Mouse (Mus musculus): Measurements from ENCODE around the gene Pard3.

Pard3 gene

GRCm38 (mm10) chr8:127440834-127441485 is 377.3 kb downstream of the Pard3 start:
- DNase-seq = no peak

GRCm38 (mm10) chr8:127447401-127447800 is 383.7 kb downstream of the Pard3 start:
- DNase-seq = no peak

GRCm38 (mm10) chr8:127449066-127449840 is 385.6 kb downstream of the Pard3 start:
- no peak for DNase-seq

- no peak for DNase-seq
Observed at GRCm38 (mm10) chr8:127450954-127451668, 387.4 kb downstream of the Pard3 start.

- no peak for DNase-seq
Observed at GRCm38 (mm10) chr8:127452364-127452763, 388.7 kb downstream of the Pard3 start.

- DNase-seq = no peak
Observed at GRCm38 (mm10) chr8:127457901-127458300, 394.2 kb downstream of the Pard3 start.

GRCm38 (mm10) chr8:127461173-127461572 is 397.5 kb downstream of the Pard3 start:
- no peak for DNase-seq

GRCm38 (mm10) chr8:127462378-127462935 is 398.8 kb downstream of the Pard3 start:
- no peak for DNase-seq

GRCm38 (mm10) chr8:127464300-127464699 is 400.6 kb downstream of the Pard3 start:
- DNase-seq = no peak

- no peak for DNase-seq
Observed at GRCm38 (mm10) chr8:127472204-127472603, 408.5 kb downstream of the Pard3 start.

GRCm38 (mm10) chr8:127480003-127480402 is 416.3 kb downstream of the Pard3 start:
- no peak for DNase-seq

GRCm38 (mm10) chr8:127485618-127486017 is 421.9 kb downstream of the Pard3 start:
- DNase-seq = no peak

- DNase-seq = no peak
Observed at GRCm38 (mm10) chr8:127491963-127492362, 428.3 kb downstream of the Pard3 start.

GRCm38 (mm10) chr8:127495226-127495780 is 431.6 kb downstream of the Pard3 start:
- DNase-seq = peak; percentile 62

- DNase-seq = no peak
Observed at GRCm38 (mm10) chr8:127498997-127499719, 435.5 kb downstream of the Pard3 start.

- peak; percentile 27 for DNase-seq
Observed at GRCm38 (mm10) chr8:127499720-127500114, 436.0 kb downstream of the Pard3 start.

- DNase-seq = peak; percentile 51
Observed at GRCm38 (mm10) chr8:127500206-127500605, 436.5 kb downstream of the Pard3 start.

GRCm38 (mm10) chr8:127501756-127502155 is 438.1 kb downstream of the Pard3 start:
- peak; percentile 52 for DNase-seq

- no peak for DNase-seq
Observed at GRCm38 (mm10) chr8:127505286-127505685, 441.6 kb downstream of the Pard3 start.

GRCm38 (mm10) chr8:127506336-127506735 is 442.6 kb downstream of the Pard3 start:
- no peak for DNase-seq

GRCm38 (mm10) chr8:127511341-127511740 is 447.6 kb downstream of the Pard3 start:
- DNase-seq = no peak

- DNase-seq = no peak
Observed at GRCm38 (mm10) chr8:127512001-127512573, 448.4 kb downstream of the Pard3 start.

Data from thymus, postnatal 25 days (tissue).